Comparison of ENCODE assay signal across 1 mouse cellular context in genomic region chr16:91694455-91695084, GRCm38 (mm10).
TF ChIP-seq lines count a peak whose summit lies in the region.

No protein-coding gene starts in this region.

TF ChIP-seq in C2C12, 6 proteins besides CTCF, POLR2A, EP300 and RAD21:
- TF ChIP-seq CEBPB (IDR thresholded peaks at IDR 0.05; ENCODE audit: low read depth) = no peak
- TF ChIP-seq USF1 (IDR thresholded peaks at IDR 0.05; ENCODE audit: low read depth) = no peak
- no peak for TF ChIP-seq FOSL1 (IDR thresholded peaks at IDR 0.05; ENCODE audit: insufficient read depth, low read length, poor library complexity, severe bottlenecking)
- no peak for TF ChIP-seq MYOG (IDR thresholded peaks at IDR 0.05; ENCODE audit: control insufficient read depth, extremely low read depth, insufficient read length)
- TF ChIP-seq MAX (IDR thresholded peaks at IDR 0.05) = no peak
- TF ChIP-seq MYOD1 (IDR thresholded peaks at IDR 0.05; ENCODE audit: control insufficient read depth, insufficient read length, low read depth) = no peak
